Mouse (Mus musculus): Measurements from ENCODE around the gene BC004004. TPM values are rescaled to one million over a fixed set of nuclear protein-coding genes. Genes with fewer than 3 reads are reported as not detected.
A peak's percentile ranks its signal among the peaks of the same experiment; 100 is the strongest.

Gene BC004004
- polyA plus RNA-seq, 1 experiment from 2014 or later: 58.2 TPM

DNA sequence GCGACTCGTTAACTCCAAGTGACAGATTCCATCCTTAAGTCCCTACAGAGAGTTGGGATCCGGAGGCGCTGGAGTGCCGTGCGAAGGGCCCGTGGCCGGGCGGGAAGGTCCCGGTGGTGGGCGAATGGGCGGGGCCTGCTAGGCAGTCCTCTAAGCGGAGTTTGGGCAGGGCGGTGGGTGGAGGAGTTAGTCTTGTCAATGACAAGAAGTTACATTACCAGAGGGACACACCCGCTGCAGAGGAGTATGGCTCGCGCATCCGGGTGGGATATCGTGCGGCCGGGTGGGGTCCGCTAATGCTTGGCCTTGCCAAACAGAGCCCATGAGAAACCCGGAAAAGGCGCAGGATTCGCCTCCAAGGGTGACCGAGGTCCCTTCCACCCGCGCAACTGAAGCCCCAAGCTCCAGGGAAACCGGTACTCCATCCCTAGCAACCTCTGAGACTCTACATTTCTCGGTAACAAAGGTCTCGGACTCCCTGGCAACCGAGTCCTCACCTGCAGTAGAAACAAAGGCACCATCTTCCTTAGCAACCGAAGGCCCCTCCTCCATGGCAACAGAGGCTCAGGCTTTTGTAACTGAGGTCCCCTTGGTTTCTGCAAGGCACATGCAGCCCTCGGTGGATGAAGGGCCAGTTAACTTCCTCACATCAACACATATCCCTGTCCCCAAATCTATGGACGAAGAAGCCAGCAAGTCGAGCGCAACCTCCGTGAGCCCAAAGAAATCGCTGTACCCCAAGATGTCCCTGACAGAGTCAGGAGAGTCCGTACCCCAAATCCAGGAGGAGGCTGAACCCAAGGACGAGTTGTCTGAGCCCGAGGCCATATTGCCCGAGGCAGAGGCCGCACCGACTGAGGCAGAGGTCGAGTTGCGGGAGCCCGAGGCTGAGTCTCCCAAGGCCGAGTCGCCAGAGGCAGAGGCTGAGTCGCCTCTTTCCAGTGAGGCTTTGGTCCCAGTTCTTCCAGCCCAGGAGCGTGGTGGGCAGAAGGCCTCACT lies 58.2 kb downstream of the BC004004 start:
- H3K9ac ChIP-seq (ENCODE audit: low read length): peak overlapping the region; percentile 70
- H3K36me3 ChIP-seq (ENCODE audit: control insufficient read depth, insufficient read depth, low read length): no peaks in the 10 kb centered on the region; the same call in 1 of the 2 replicates
- peaks cover 21% of the 10 kb centered on the region for H3K4me1 ChIP-seq (replicated peaks; ENCODE audit: control insufficient read depth, insufficient read depth, low read length)
- 6% methylated on average over 52 of the region's 52 CpGs for WGBS
- H3K9me3 ChIP-seq (ENCODE audit: control insufficient read depth, low read length): no peaks in the 10 kb centered on the region
- H3K4me2 ChIP-seq (ENCODE audit: low read depth, low read length, severe bottlenecking): peak overlapping the region; percentile 61
- peak overlapping the region; percentile 34; the same call in 1 of the 2 replicates for H3K27ac ChIP-seq (ENCODE audit: low read depth, low read length)
- H3K27me3 ChIP-seq (ENCODE audit: control insufficient read depth, insufficient read depth, low read length): peaks cover 11% of the 10 kb centered on the region
- ATAC-seq (replicated peaks; ENCODE audit: low FRiP score) (peak; percentile 68), DNase-seq (ENCODE audit: low spot score) (peak; percentile 78)
- peak overlapping the region; percentile 33 for H3K4me3 ChIP-seq (ENCODE audit: low read depth, low read length)

DNA sequence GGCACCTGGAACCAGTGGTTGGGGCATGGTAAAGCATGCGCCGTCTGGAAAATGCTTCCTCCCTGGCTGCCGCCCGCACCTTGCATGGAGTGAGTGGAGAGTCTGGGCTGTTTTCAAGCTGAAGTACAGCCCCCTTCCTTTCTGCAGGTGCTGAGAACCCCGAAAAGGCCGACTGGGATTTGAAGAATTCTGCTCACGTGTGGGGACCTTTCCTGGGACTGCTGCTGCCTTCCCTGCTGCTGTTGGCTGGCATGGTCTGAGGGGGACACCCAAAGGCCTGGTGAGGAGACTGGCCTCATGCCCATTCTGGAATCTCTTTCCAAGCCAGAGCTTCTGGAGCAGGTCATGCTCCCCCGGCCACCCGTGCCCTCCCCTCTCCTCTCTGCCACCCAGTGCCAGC lies 59.1 kb downstream of the BC004004 start:
- Histone ChIP-seq H3K4me1 (replicated peaks; ENCODE audit: control insufficient read depth, insufficient read depth, low read length) (peaks cover 21% of the 10 kb centered on the region), H3K36me3 (ENCODE audit: control insufficient read depth, insufficient read depth, low read length) (no peaks in the 10 kb centered on the region; the same call in 1 of the 2 replicates), H3K4me2 (ENCODE audit: low read depth, low read length, severe bottlenecking) (no peak overlapping the region), H3K4me3 (ENCODE audit: low read depth, low read length) (no peak overlapping the region), H3K9ac (ENCODE audit: low read length) (no peak overlapping the region; the same call in 1 of the 2 replicates), H3K27me3 (ENCODE audit: control insufficient read depth, insufficient read depth, low read length) (peaks cover 2% of the 10 kb centered on the region), H3K27ac (ENCODE audit: low read depth, low read length) (no peak overlapping the region), H3K9me3 (ENCODE audit: control insufficient read depth, low read length) (no peaks in the 10 kb centered on the region)
- WGBS: 75% methylated on average over 9 of the region's 9 CpGs
- no peak for DNase-seq (ENCODE audit: low spot score)
- ATAC-seq (replicated peaks; ENCODE audit: low FRiP score): no peak

DNA sequence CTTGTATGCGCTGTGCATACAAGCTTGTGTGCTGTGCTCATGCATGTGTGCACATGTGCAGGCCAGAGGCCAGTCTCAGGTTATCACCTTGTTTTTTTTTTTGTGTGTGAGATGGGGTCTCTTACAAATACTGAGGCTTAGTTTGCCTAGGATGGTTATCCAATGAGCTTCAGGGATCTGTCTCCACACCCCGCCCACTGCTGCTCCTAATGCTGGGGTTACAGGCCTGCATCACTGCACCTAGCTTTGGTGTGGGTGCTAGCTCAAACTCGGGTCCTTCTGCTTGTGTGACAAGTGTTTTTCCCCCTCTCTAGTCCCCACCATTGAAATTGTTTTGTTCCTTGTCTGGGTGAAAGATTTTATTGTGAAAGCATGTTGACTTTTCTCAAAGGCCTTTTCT lies 61.6 kb downstream of the BC004004 start:
- 80% methylated on average over 3 of the region's 3 CpGs for WGBS
- Histone ChIP-seq H3K9ac (ENCODE audit: low read length) (no peak overlapping the region), H3K9me3 (ENCODE audit: control insufficient read depth, low read length) (no peaks in the 10 kb centered on the region), H3K27me3 (ENCODE audit: control insufficient read depth, insufficient read depth, low read length) (no peaks in the 10 kb centered on the region), H3K27ac (ENCODE audit: low read depth, low read length) (no peak overlapping the region), H3K4me3 (ENCODE audit: low read depth, low read length) (no peak overlapping the region), H3K36me3 (ENCODE audit: control insufficient read depth, insufficient read depth, low read length) (peaks cover 3% of the 10 kb centered on the region; the same call in 1 of the 2 replicates), H3K4me2 (ENCODE audit: low read depth, low read length, severe bottlenecking) (no peak overlapping the region), H3K4me1 (replicated peaks; ENCODE audit: control insufficient read depth, insufficient read depth, low read length) (peaks cover 21% of the 10 kb centered on the region)
- DNase-seq (ENCODE audit: low spot score) (no peak), ATAC-seq (replicated peaks; ENCODE audit: low FRiP score) (no peak)

DNA sequence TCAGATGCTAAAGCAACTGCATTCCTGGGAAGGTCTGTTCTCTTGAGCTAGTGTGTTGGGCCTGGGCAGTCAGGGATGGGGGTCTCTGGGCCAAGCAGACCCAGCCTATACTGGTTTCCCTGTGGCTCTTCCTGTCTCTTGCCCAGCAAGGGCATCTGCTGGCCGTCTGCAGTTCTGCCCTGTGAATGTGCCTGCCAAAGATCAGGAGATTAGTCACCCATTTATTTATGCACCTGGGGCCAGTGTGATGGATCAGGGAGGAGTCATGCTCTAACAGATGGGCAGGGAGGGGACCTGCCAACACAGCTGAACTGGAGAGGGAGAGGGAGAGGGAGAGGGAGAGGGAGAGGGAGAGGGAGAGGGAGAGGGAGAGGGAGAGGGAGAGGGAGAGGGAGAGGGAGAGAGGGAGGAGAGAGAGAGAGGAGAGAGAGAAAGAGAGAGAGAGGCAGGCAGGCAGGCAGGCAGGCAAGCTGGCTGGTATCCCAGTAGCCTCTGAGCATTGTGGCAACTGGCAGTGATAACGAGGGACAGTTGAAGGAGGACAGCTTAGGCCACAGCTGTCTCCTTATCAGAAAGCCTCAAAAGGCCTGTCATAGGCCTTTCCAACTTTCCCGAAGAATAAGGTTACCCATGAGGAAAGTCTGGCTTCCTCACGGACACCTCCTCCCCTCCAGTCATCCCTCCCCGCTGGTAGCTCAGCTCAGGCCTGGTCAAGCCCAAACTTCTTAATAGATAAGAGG lies 62.3 kb downstream of the BC004004 start:
- H3K4me2 ChIP-seq (ENCODE audit: low read depth, low read length, severe bottlenecking): no peak overlapping the region
- no peaks in the 10 kb centered on the region for H3K27me3 ChIP-seq (ENCODE audit: control insufficient read depth, insufficient read depth, low read length)
- no peak overlapping the region for H3K9ac ChIP-seq (ENCODE audit: low read length)
- 21% methylated on average over 5 of the region's 5 CpGs for WGBS
- no peak overlapping the region for H3K27ac ChIP-seq (ENCODE audit: low read depth, low read length)
- H3K36me3 ChIP-seq (ENCODE audit: control insufficient read depth, insufficient read depth, low read length): peaks cover 3% of the 10 kb centered on the region; the same call in 1 of the 2 replicates
- H3K9me3 ChIP-seq (ENCODE audit: control insufficient read depth, low read length): no peaks in the 10 kb centered on the region
- H3K4me1 ChIP-seq (replicated peaks; ENCODE audit: control insufficient read depth, insufficient read depth, low read length): peaks cover 19% of the 10 kb centered on the region
- ATAC-seq (replicated peaks; ENCODE audit: low FRiP score) (no peak), DNase-seq (ENCODE audit: low spot score) (peak; percentile 43)
- no peak overlapping the region for H3K4me3 ChIP-seq (ENCODE audit: low read depth, low read length)

DNA sequence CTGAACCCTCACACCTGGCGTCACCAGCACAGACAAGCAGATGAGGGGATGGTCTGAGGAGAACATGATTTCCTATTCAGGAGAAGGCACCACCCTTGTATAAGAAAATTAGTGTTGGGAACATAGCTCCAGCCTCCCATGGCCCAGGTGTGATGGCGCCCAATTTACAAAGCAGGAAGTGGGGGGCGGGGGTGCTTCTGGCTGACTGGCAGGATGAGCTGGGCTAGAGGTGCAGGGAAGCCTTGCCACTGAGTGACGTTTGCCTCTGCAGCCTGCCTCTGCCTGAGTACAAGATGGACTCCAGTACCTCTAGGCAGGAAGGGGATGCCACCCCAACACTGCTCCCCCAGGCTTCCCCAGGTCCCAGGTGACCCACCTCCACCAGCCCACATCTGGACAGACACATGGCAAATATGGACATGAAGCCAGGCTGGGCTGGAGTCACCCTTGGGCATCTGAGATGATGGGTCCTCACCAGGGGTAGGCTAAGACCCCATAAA lies 63.6 kb downstream of the BC004004 start:
- Histone ChIP-seq H3K4me3 (ENCODE audit: low read depth, low read length) (no peak overlapping the region), H3K27ac (ENCODE audit: low read depth, low read length) (no peak overlapping the region), H3K4me2 (ENCODE audit: low read depth, low read length, severe bottlenecking) (no peak overlapping the region), H3K27me3 (ENCODE audit: control insufficient read depth, insufficient read depth, low read length) (no peaks in the 10 kb centered on the region), H3K4me1 (replicated peaks; ENCODE audit: control insufficient read depth, insufficient read depth, low read length) (peaks cover 6% of the 10 kb centered on the region; the same call in 1 of the 2 replicates), H3K36me3 (ENCODE audit: control insufficient read depth, insufficient read depth, low read length) (peaks cover 9% of the 10 kb centered on the region; the same call in 1 of the 2 replicates), H3K9me3 (ENCODE audit: control insufficient read depth, low read length) (no peaks in the 10 kb centered on the region), H3K9ac (ENCODE audit: low read length) (no peak overlapping the region)
- DNase-seq (ENCODE audit: low spot score) (peak; percentile 44), ATAC-seq (replicated peaks; ENCODE audit: low FRiP score) (no peak)
- WGBS: 88% methylated on average over 4 of the region's 4 CpGs

DNA sequence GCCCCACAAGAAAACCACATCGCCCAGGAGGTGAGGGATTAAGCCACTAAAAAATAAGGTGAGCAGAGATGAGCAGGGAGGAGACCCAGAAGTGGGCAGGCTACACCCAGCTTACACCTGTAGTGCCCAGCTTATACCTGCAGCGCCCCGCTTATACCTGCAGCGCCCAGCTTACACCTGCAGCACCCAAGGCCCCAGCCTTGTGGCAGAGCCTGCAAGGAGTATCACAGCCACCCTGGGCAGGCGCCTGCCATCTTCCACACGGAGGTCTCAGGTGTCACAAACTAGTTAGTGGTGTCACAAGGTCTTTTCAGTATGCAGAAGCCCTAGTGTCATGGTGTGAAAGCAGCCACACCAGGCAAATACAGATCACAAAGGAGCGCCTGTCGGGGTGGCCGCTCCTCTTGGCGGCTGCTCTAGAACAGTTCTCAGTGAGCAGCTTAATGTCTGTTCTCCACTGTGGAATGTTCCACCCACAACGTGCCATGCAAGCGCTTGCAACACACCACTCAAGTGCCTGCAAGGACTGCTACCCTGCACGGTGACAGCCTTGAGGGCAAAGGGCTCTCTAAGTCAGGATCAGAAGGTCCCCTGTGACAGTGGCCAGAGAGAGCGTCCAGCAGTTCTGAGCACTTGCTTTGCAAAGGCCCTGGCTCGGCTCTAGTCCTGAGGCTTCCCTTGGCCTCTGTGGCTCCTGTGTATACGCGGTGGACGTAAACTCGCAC lies 67.8 kb downstream of the BC004004 start:
- no peak overlapping the region for H3K27ac ChIP-seq (ENCODE audit: low read depth, low read length)
- no peak overlapping the region for H3K4me2 ChIP-seq (ENCODE audit: low read depth, low read length, severe bottlenecking)
- ATAC-seq (replicated peaks; ENCODE audit: low FRiP score): no peak
- H3K4me1 ChIP-seq (replicated peaks; ENCODE audit: control insufficient read depth, insufficient read depth, low read length): peaks cover under 1% of the 10 kb centered on the region
- H3K9me3 ChIP-seq (ENCODE audit: control insufficient read depth, low read length): no peaks in the 10 kb centered on the region
- peak; percentile 50 for DNase-seq (ENCODE audit: low spot score)
- peaks cover 18% of the 10 kb centered on the region; the same call in 1 of the 2 replicates for H3K36me3 ChIP-seq (ENCODE audit: control insufficient read depth, insufficient read depth, low read length)
- no peak overlapping the region for H3K4me3 ChIP-seq (ENCODE audit: low read depth, low read length)
- H3K27me3 ChIP-seq (ENCODE audit: control insufficient read depth, insufficient read depth, low read length): no peaks in the 10 kb centered on the region
- 94% methylated on average over 19 of the region's 19 CpGs for WGBS
- no peak overlapping the region for H3K9ac ChIP-seq (ENCODE audit: low read length)

DNA sequence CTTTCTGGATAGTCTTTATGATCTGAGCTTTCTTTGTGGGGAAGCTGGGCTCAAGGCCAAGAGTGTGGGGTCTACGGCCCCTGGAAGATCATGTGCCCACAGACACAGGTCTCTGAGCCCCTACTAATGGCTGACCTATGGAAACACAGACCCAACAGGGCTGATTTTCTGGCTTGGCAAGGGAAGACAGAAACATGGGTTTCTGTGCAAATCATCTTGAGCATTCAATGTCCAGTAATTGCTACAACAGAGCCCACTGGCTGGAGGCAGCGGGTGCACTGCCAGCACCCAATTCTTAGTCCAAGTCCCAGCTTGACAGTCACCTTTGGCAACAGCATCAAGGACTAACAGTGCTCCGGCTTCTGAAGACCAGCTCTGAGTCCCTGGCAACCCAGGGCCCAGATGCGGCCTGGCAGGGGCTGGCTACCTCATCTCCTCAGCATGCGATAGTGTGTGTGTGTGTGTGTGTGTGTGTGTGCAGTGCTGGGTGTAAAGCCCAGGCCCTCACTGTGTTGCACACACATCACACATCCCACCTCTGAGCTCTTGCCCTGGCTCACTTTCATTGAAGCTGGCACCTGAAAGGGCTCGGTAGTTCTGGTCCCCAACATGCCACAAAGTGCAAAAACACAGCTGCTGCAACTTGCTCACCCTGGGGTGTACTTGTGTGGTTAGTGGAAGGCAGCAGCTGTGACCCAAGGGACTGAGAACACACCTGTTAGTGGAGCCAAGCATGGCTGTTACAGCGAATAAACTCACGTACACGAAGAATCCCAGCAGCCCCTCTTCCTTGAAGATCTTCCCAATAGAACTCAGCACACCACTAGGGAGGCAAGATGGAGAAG lies 69.6 kb downstream of the BC004004 start:
- H3K4me2 ChIP-seq (ENCODE audit: low read depth, low read length, severe bottlenecking): no peak overlapping the region
- DNase-seq (ENCODE audit: low spot score): peak; percentile 44
- H3K27me3 ChIP-seq (ENCODE audit: control insufficient read depth, insufficient read depth, low read length): no peaks in the 10 kb centered on the region
- H3K9ac ChIP-seq (ENCODE audit: low read length): no peak overlapping the region
- no peak for ATAC-seq (replicated peaks; ENCODE audit: low FRiP score)
- WGBS: 94% methylated on average over 9 of the region's 9 CpGs
- no peaks in the 10 kb centered on the region for H3K9me3 ChIP-seq (ENCODE audit: control insufficient read depth, low read length)
- H3K4me3 ChIP-seq (ENCODE audit: low read depth, low read length): no peak overlapping the region
- H3K4me1 ChIP-seq (replicated peaks; ENCODE audit: control insufficient read depth, insufficient read depth, low read length): peaks cover 7% of the 10 kb centered on the region
- peaks cover 18% of the 10 kb centered on the region; the same call in 1 of the 2 replicates for H3K36me3 ChIP-seq (ENCODE audit: control insufficient read depth, insufficient read depth, low read length)
- no peak overlapping the region for H3K27ac ChIP-seq (ENCODE audit: low read depth, low read length)
